Mouse (Mus musculus) forebrain, postnatal 0 days (tissue): ENCODE measurements at regions not wholly inside any gene's neighbourhood (a gene's known extent, or its start where the extent isn't known, plus 50 kb on each side); places are given as distances from the start of the nearest gene placed in this dataset.

ENCODE experiments used
- ATAC-seq: fragments of 200-750 bp; cut with Nextera tagmentation; 2 replicates; pipeline ENCODE4 v1.8.0; 2017; ENCODE audit warnings: mild to moderate bottlenecking, moderate library complexity
- DNase-seq: peaks from one replicate; pipeline ENCODE4 v3.0.0-alpha.2; 2015
- H3K27ac ChIP-seq: fragments of 300-500 bp; sonication (generic); 2 replicates; pipeline ENCODE4 v1.5.1; 2014; ENCODE audit warnings: low read depth, mild to moderate bottlenecking, antibody characterized with exemption, low read length, moderate library complexity, mixed read lengths
- H3K27me3 ChIP-seq: fragments of 300-500 bp; sonication (generic); 2 replicates; pipeline ENCODE4 v1.6.1; 2014; ENCODE audit warnings: mild to moderate bottlenecking, low read length, mixed read lengths; ENCODE audit not compliant: insufficient read depth
- H3K36me3 ChIP-seq: fragments of 300-500 bp; sonication (generic); 2 replicates; pipeline ENCODE4 v1.6.1; 2014; ENCODE audit warnings: mild to moderate bottlenecking, moderate library complexity; ENCODE audit not compliant: insufficient read depth
- H3K4me1 ChIP-seq: fragments of 300-500 bp; sonication (generic); 2 replicates; pipeline ENCODE4 v1.6.1; 2014; ENCODE audit warnings: antibody characterized with exemption; ENCODE audit not compliant: insufficient read depth
- H3K4me2 ChIP-seq: fragments of 300-500 bp; sonication (generic); 2 replicates; pipeline ENCODE4 v1.6.1; 2014; ENCODE audit warnings: low read depth, mild to moderate bottlenecking, moderate library complexity
- H3K4me3 ChIP-seq: fragments of 300-500 bp; sonication (generic); 2 replicates; pipeline ENCODE4 v1.5.1; 2014; ENCODE audit warnings: low read depth, low read length, mixed read lengths
- H3K9ac ChIP-seq: fragments of 300-500 bp; sonication (generic); 2 replicates; pipeline ENCODE4 v1.6.1; 2014; ENCODE audit warnings: mild to moderate bottlenecking
- H3K9me3 ChIP-seq: fragments of 300-500 bp; sonication (generic); 2 replicates; pipeline ENCODE4 v1.6.1; 2016; ENCODE audit warnings: low read length
- CTCF ChIP-seq: sonication (generic); IDR thresholded peaks from 2 replicates; pipeline ENCODE4 v1.5.1; 2016; ENCODE audit warnings: antibody characterized with exemption, control low read depth, low read depth
- WGBS: fragments of 180-500 bp; shearing (Covaris S2); extraction: QIAGEN DNeasy Blood & Tissue Kit; methylation state at CpG from one replicate; pipeline ENCODE4 v1.1.7; 2014; 5-methylcytosine and 5-hydroxymethylcytosine counted together

GRCm38 (mm10) chr1:73418196-73418595 lies 402.5 kb upstream of the Tnp1 start:
- peak; percentile 49 for DNase-seq

DNA sequence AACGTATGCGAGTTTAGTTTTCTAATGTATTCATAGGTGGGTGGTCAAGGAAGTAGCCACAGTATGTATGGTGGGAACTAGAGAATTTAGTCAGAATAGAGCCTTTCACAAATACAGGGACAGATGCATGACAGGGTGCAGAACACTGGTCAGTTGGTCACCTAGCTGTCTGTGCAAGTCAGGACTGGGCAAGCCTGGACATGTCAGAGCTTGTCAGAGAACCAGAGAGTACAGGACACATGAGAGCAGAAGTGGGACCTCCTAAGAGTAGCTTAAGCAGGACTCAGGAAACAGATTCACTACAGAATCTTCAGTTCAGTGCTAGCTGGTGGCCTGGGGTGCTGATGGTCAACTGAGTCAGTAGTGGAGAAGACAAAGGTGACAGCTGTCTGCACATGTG lies 395.7 kb upstream of the Tnp1 start:
- TF ChIP-seq CTCF, result no peak
- no peaks in the 10 kb centered on the region for H3K36me3 ChIP-seq
- no peaks in the 10 kb centered on the region for H3K9me3 ChIP-seq
- no peaks in the 10 kb centered on the region for H3K4me1 ChIP-seq
- ATAC-seq (no peak), DNase-seq (no peak)
- H3K9ac ChIP-seq, result no peak overlapping the region
- H3K4me3 ChIP-seq, result no peak overlapping the region
- no peak overlapping the region for H3K4me2 ChIP-seq
- H3K27me3 ChIP-seq, result no peaks in the 10 kb centered on the region
- 86% methylated on average over 2 of the region's 2 CpGs for WGBS
- H3K27ac ChIP-seq, result no peak overlapping the region

More at GRCm38 (mm10) chr1:73418196-73418595, 402.5 kb upstream of the Tnp1 start:
- H3K9ac ChIP-seq, result no peak overlapping the region
- no peaks in the 10 kb centered on the region for H3K4me1 ChIP-seq
- H3K9me3 ChIP-seq, result no peaks in the 10 kb centered on the region
- peak; percentile 85 for ATAC-seq
- H3K27ac ChIP-seq, result peak overlapping the region; percentile 64
- 24% methylated on average over 2 of the region's 2 CpGs for WGBS
- TF ChIP-seq CTCF, result no peak
- H3K4me3 ChIP-seq, result no peak overlapping the region
- H3K27me3 ChIP-seq, result no peaks in the 10 kb centered on the region
- H3K4me2 ChIP-seq, result no peak overlapping the region
- no peaks in the 10 kb centered on the region for H3K36me3 ChIP-seq

- TF ChIP-seq CTCF, result no peak
- Histone ChIP-seq H3K4me1 (no peaks in the 10 kb centered on the region), H3K27ac (no peak overlapping the region), H3K36me3 (no peaks in the 10 kb centered on the region), H3K9ac (no peak overlapping the region), H3K9me3 (no peaks in the 10 kb centered on the region; the same call in 1 of the 2 replicates), H3K27me3 (no peaks in the 10 kb centered on the region), H3K4me2 (no peak overlapping the region), H3K4me3 (no peak overlapping the region)
- DNase-seq (no peak), ATAC-seq (no peak)
- WGBS, result 65% methylated on average over 3 of the region's 3 CpGs
These were observed 383.5 kb upstream of the Tnp1 start for GRCm38 (mm10) chr1:73399178-73399577.

DNA sequence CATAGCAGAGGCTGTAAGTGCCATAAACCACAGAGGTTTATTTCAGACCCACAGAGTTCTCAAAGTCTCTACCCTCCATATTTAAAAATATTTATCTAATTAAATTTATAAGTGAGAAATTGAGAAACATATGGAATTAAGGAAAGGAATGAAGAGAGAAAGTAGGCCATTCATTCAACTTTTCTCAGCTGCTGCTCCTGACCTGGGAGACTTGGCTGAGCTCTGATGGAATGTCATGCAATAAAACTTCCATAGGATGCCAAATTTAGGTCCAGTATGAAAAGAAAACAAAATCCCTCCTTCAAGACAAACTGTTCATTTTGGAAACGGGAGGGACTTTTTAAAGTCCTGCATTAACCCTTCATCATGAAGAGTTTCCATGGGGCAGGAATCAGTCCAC lies 379.3 kb upstream of the Tnp1 start:
- H3K27ac ChIP-seq, result no peak overlapping the region
- no peak for TF ChIP-seq CTCF
- no peak for DNase-seq
- WGBS, result 65% methylated on average over 1 of the region's 1 CpGs
- no peaks in the 10 kb centered on the region for H3K27me3 ChIP-seq
- no peak overlapping the region for H3K4me2 ChIP-seq
- H3K9me3 ChIP-seq, result no peaks in the 10 kb centered on the region
- no peaks in the 10 kb centered on the region for H3K36me3 ChIP-seq
- no peak overlapping the region for H3K9ac ChIP-seq
- H3K4me3 ChIP-seq, result no peak overlapping the region
- no peak for ATAC-seq
- H3K4me1 ChIP-seq, result no peaks in the 10 kb centered on the region

DNA sequence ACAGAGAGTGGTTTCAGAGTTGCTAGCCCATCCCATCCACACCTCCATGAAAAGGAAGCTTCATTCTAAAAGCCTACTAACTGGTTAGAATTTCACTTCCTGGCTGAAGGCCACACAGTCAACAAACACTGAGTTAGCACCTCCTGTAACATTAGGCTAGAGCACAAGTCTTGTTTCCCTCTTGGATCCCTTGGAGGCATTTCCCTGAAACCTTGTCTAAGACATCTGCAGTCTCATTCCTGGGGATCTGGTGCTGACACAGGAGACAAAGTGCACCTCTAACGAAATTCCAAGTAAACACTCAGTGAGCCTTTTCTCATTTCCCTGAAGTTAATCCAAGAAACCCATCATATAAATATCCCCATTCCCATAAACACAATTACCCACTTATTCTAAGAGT lies 378.8 kb upstream of the Tnp1 start:
- Histone ChIP-seq H3K27ac (no peak overlapping the region), H3K4me3 (no peak overlapping the region), H3K27me3 (no peaks in the 10 kb centered on the region), H3K4me1 (no peaks in the 10 kb centered on the region), H3K36me3 (no peaks in the 10 kb centered on the region), H3K4me2 (no peak overlapping the region), H3K9ac (no peak overlapping the region), H3K9me3 (no peaks in the 10 kb centered on the region)
- 74% methylated on average over 1 of the region's 1 CpGs for WGBS
- ATAC-seq (no peak), DNase-seq (no peak)
- TF ChIP-seq CTCF, result no peak

- DNase-seq (no peak), ATAC-seq (no peak)
- Histone ChIP-seq H3K27me3 (no peaks in the 10 kb centered on the region), H3K36me3 (no peaks in the 10 kb centered on the region), H3K4me3 (no peak overlapping the region), H3K9ac (no peak overlapping the region), H3K27ac (no peak overlapping the region), H3K4me1 (no peaks in the 10 kb centered on the region), H3K4me2 (no peak overlapping the region), H3K9me3 (no peaks in the 10 kb centered on the region)
- no peak for TF ChIP-seq CTCF
- WGBS, result 79% methylated on average over 10 of the region's 10 CpGs
These were observed 376.4 kb upstream of the Tnp1 start for GRCm38 (mm10) chr1:73392077-73392476.

- Histone ChIP-seq H3K27ac (no peak overlapping the region), H3K36me3 (no peaks in the 10 kb centered on the region), H3K27me3 (no peaks in the 10 kb centered on the region), H3K4me2 (no peak overlapping the region), H3K9me3 (no peaks in the 10 kb centered on the region), H3K4me3 (no peak overlapping the region), H3K9ac (no peak overlapping the region), H3K4me1 (no peaks in the 10 kb centered on the region)
- no peak for DNase-seq
- no peak for ATAC-seq
- 73% methylated on average over 3 of the region's 3 CpGs for WGBS
- no peak for TF ChIP-seq CTCF
These were observed 374.3 kb upstream of the Tnp1 start for GRCm38 (mm10) chr1:73389976-73390375.

DNA sequence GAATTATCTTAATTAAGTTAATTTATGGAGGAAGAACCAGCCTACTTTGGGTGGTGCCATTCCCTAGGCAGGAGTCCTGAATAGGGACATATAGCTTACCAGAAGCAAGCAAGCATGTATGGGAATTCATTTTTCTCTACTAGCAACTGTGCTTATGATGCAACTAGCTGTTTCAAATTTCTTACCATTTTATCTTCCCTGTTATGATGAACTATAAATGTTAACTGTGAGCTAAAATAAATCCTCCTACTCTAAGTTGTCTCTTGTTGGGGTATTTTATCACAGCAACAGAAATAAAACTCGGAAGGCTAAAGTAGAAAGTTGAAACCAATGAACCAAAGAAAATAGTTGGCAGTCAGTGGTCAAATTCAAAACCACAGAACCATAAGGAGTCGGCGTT lies 373.5 kb upstream of the Tnp1 start:
- no peak for ATAC-seq
- H3K36me3 ChIP-seq, result no peaks in the 10 kb centered on the region
- H3K27ac ChIP-seq, result no peak overlapping the region
- DNase-seq, result no peak
- H3K4me2 ChIP-seq, result no peak overlapping the region
- no peaks in the 10 kb centered on the region for H3K4me1 ChIP-seq
- H3K9ac ChIP-seq, result no peak overlapping the region
- no peaks in the 10 kb centered on the region for H3K27me3 ChIP-seq
- H3K4me3 ChIP-seq, result no peak overlapping the region
- WGBS, result 92% methylated on average over 3 of the region's 3 CpGs
- no peaks in the 10 kb centered on the region for H3K9me3 ChIP-seq
- TF ChIP-seq CTCF, result no peak
